Mouse (Mus musculus) bone marrow, adult 2 months (tissue): ENCODE results near the gene Cdkn2c.

Experiments used
- CTCF ChIP-seq: fragments of 200-500 bp; IDR thresholded peaks from 2 replicates; pipeline ENCODE4 v1.5.1; 2011; ENCODE audit warnings: low read length, control low read depth; ENCODE audit not compliant: control insufficient read depth, insufficient read depth
- POLR2A ChIP-seq: fragments of 200-500 bp; IDR thresholded peaks from 2 replicates; pipeline ENCODE4 v1.6.1; 2011; ENCODE audit warnings: low read depth, mild to moderate bottlenecking, control low read depth, low read length, borderline replicate concordance; ENCODE audit not compliant: control insufficient read depth

GRCm38 (mm10) chr4:109649331-109649730 is 17.7 kb downstream of the Cdkn2c start:
- TF ChIP-seq POLR2A, result no peak
- no peak for TF ChIP-seq CTCF
